Mouse (Mus musculus) forebrain, embryonic 10.5 days (tissue): ENCODE measurements around the gene Abtb2. TPM values are rescaled to one million over a fixed set of nuclear protein-coding genes. Genes with fewer than 3 reads are reported as not detected.

Experiments
- DNase-seq: peaks from one replicate; pipeline ENCODE4 v3.0.0-alpha.2; 2017; ENCODE audit warnings: low spot score; ENCODE audit errors: extremely low spot score
- H3K27ac ChIP-seq: fragments of 300-500 bp; sonication (generic); 2 replicates; pipeline ENCODE4 v1.5.1; 2016; ENCODE audit warnings: mild to moderate bottlenecking
- H3K27me3 ChIP-seq: fragments of 300-500 bp; sonication (generic); 2 replicates; pipeline ENCODE4 v1.6.1; 2016; ENCODE audit warnings: mild to moderate bottlenecking; ENCODE audit not compliant: poor library complexity, severe bottlenecking
- H3K36me3 ChIP-seq: fragments of 300-500 bp; sonication (generic); replicated peaks from 2 replicates; pipeline ENCODE4 v1.6.1; 2016; ENCODE audit warnings: mild to moderate bottlenecking, moderate library complexity
- H3K4me1 ChIP-seq: fragments of 300-500 bp; sonication (generic); 2 replicates; pipeline ENCODE4 v1.6.1; 2016
- H3K4me3 ChIP-seq: fragments of 300-500 bp; sonication (generic); 2 replicates; pipeline ENCODE4 v1.5.1; 2016; ENCODE audit warnings: mild to moderate bottlenecking, moderate library complexity
- H3K9me3 ChIP-seq: fragments of 300-500 bp; sonication (generic); 2 replicates; pipeline ENCODE4 v1.6.1; 2016; ENCODE audit warnings: mild to moderate bottlenecking, moderate library complexity
- WGBS: fragments of 180-500 bp; shearing (Covaris S2); methylation state at CpG from one replicate; pipeline ENCODE4 v1.1.7; 2016; 5-methylcytosine and 5-hydroxymethylcytosine counted together
- polyA plus RNA-seq: library from polyadenylated mRNA; unstranded; fragments of >200 nt; fragmentation: Nextera tagmentation; extraction: Ambion mirVana; gene quantifications from 2 replicates; pipeline ENCODE4 v1.2.1, GENCODE M21; 2016

Gene Abtb2
- polyA plus RNA-seq, 1 experiment from 2014 or later: 11.5 TPM

- H3K4me3 ChIP-seq: no peak overlapping the region
- no peaks in the 10 kb centered on the region for H3K36me3 ChIP-seq
- H3K9me3 ChIP-seq: no peaks in the 10 kb centered on the region
- H3K27ac ChIP-seq: peak overlapping the region; percentile 65
- peaks cover 43% of the 10 kb centered on the region for H3K4me1 ChIP-seq
- no peaks in the 10 kb centered on the region; the same call in none of the 2 replicates for H3K27me3 ChIP-seq
- WGBS: 77% methylated on average over 7 of the region's 7 CpGs
- DNase-seq: no peak
Measured at GRCm38 (mm10) chr2:103677614-103678369, 111.7 kb downstream of the Abtb2 start.

GRCm38 (mm10) chr2:103678433-103678832, 112.3 kb downstream of the Abtb2 start:
- WGBS: 87% methylated on average over 6 of the region's 6 CpGs
- no peak overlapping the region for H3K4me3 ChIP-seq
- H3K9me3 ChIP-seq: no peaks in the 10 kb centered on the region
- peaks cover 48% of the 10 kb centered on the region for H3K4me1 ChIP-seq
- DNase-seq: no peak
- H3K27me3 ChIP-seq: no peaks in the 10 kb centered on the region; the same call in none of the 2 replicates
- H3K27ac ChIP-seq: peak overlapping the region; percentile 35; the same call in 1 of the 2 replicates
- peaks cover 4% of the 10 kb centered on the region; the same call in 1 of the 2 replicates for H3K36me3 ChIP-seq

GRCm38 (mm10) chr2:103680364-103681110, 114.4 kb downstream of the Abtb2 start:
- DNase-seq: no peak
- H3K27me3 ChIP-seq: no peaks in the 10 kb centered on the region; the same call in 1 of the 2 replicates
- H3K36me3 ChIP-seq: peaks cover 5% of the 10 kb centered on the region; the same call in 1 of the 2 replicates
- 0 out of 2 replicates have a peak overlapping the region, but pooled peaks have one; percentile 11 for H3K27ac ChIP-seq
- 78% methylated on average over 9 of the region's 9 CpGs for WGBS
- H3K4me1 ChIP-seq: peaks cover 60% of the 10 kb centered on the region
- H3K4me3 ChIP-seq: no peak overlapping the region
- no peaks in the 10 kb centered on the region for H3K9me3 ChIP-seq

- no peak for DNase-seq
- Histone ChIP-seq H3K4me3 (no peak overlapping the region), H3K36me3 (peaks cover 5% of the 10 kb centered on the region; the same call in 1 of the 2 replicates), H3K4me1 (peaks cover 61% of the 10 kb centered on the region), H3K27me3 (no peaks in the 10 kb centered on the region; the same call in 1 of the 2 replicates), H3K27ac (0 out of 2 replicates have a peak overlapping the region, but pooled peaks have one; percentile 11), H3K9me3 (no peaks in the 10 kb centered on the region)
- WGBS: 91% methylated on average over 5 of the region's 5 CpGs
Measured at GRCm38 (mm10) chr2:103681149-103681548, 115.0 kb downstream of the Abtb2 start.

DNA sequence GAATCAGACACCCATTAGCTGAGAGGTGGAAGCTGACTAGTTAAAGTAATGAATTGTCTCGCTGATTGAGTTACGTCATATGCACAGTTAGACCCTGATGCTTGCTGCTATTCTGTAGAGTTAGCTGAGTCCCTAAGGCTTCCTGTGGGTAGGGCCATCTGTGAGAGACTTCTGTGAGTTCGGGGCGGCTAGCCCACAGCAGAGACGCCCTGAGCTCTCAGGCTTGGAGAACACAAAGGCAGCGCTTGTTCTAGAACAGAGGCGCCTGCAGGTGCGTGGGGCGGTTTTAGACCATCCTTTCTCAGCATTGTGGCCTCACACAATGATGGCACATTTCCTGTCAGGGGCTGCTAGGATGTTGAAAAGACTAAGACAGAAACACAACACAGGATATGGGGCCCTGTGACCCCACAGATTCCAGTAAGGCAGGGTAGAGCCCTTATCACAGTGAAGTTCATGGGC, 116.2 kb downstream of the Abtb2 start:
- Histone ChIP-seq H3K9me3 (no peaks in the 10 kb centered on the region), H3K36me3 (peaks cover 5% of the 10 kb centered on the region; the same call in 1 of the 2 replicates), H3K4me1 (peaks cover 53% of the 10 kb centered on the region), H3K27me3 (no peaks in the 10 kb centered on the region; the same call in 1 of the 2 replicates), H3K4me3 (no peak overlapping the region), H3K27ac (0 out of 2 replicates have a peak overlapping the region, but pooled peaks have one; percentile 31)
- 82% methylated on average over 9 of the region's 9 CpGs for WGBS
- DNase-seq: no peak

GRCm38 (mm10) chr2:103682927-103683442, 116.9 kb downstream of the Abtb2 start:
- H3K9me3 ChIP-seq: no peaks in the 10 kb centered on the region
- H3K4me3 ChIP-seq: no peak overlapping the region
- H3K27ac ChIP-seq: 0 out of 2 replicates have a peak overlapping the region, but pooled peaks have one; percentile 31
- WGBS: 84% methylated on average over 9 of the region's 9 CpGs
- no peak for DNase-seq
- H3K4me1 ChIP-seq: peaks cover 46% of the 10 kb centered on the region
- H3K27me3 ChIP-seq: no peaks in the 10 kb centered on the region; the same call in 1 of the 2 replicates
- H3K36me3 ChIP-seq: peaks cover 5% of the 10 kb centered on the region; the same call in 1 of the 2 replicates

- no peak for DNase-seq
- no peak overlapping the region for H3K4me3 ChIP-seq
- peaks cover 5% of the 10 kb centered on the region; the same call in 1 of the 2 replicates for H3K36me3 ChIP-seq
- 94% methylated on average over 2 of the region's 2 CpGs for WGBS
- H3K27me3 ChIP-seq: no peaks in the 10 kb centered on the region
- no peaks in the 10 kb centered on the region for H3K9me3 ChIP-seq
- H3K27ac ChIP-seq: no peak overlapping the region
- H3K4me1 ChIP-seq: peaks cover 39% of the 10 kb centered on the region
Measured at GRCm38 (mm10) chr2:103684431-103684830, 118.3 kb downstream of the Abtb2 start.

DNA sequence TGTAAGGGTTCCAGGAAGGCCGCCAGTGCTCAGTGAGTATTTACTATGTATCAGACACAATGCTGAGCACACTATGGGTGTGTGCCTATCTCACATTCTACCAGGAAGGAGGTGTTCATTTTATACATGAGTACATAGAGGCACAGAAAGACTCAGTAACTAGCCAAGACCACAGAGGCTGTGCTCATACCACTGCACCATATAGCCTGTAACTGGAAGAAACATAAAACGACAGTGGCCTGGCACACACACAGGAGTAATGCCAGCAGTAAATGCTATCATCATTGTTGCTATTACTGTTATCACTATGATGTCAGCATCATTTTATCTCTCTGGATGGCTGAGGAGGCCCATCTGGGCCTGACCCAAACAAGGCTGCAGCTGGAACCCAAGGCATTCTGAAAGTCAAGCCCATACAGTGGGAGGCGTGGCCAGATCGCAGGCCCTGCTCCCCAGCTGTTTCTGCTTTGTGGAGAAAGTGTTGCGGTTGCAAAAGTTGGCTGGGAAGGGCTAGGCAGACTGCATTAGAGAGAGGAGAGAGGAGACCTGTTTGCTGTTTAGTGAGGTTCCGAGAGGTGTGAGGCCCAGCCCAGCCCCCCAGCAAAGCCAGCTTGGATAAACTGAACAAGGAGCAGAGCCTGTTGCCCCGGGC, 118.9 kb downstream of the Abtb2 start:
- peak overlapping the region; percentile 22; the same call in 1 of the 2 replicates for H3K27ac ChIP-seq
- no peaks in the 10 kb centered on the region for H3K9me3 ChIP-seq
- peaks cover 5% of the 10 kb centered on the region; the same call in 1 of the 2 replicates for H3K36me3 ChIP-seq
- H3K4me1 ChIP-seq: peaks cover 42% of the 10 kb centered on the region
- no peaks in the 10 kb centered on the region for H3K27me3 ChIP-seq
- DNase-seq: no peak
- WGBS: 73% methylated on average over 7 of the region's 7 CpGs
- H3K4me3 ChIP-seq: no peak overlapping the region

GRCm38 (mm10) chr2:103685581-103685980, 119.5 kb downstream of the Abtb2 start:
- Histone ChIP-seq H3K27ac (peak overlapping the region; percentile 22; the same call in 1 of the 2 replicates), H3K9me3 (no peaks in the 10 kb centered on the region), H3K4me1 (peaks cover 47% of the 10 kb centered on the region), H3K36me3 (peaks cover 5% of the 10 kb centered on the region; the same call in 1 of the 2 replicates), H3K4me3 (no peak overlapping the region), H3K27me3 (no peaks in the 10 kb centered on the region)
- 87% methylated on average over 4 of the region's 4 CpGs for WGBS
- DNase-seq: no peak

DNA sequence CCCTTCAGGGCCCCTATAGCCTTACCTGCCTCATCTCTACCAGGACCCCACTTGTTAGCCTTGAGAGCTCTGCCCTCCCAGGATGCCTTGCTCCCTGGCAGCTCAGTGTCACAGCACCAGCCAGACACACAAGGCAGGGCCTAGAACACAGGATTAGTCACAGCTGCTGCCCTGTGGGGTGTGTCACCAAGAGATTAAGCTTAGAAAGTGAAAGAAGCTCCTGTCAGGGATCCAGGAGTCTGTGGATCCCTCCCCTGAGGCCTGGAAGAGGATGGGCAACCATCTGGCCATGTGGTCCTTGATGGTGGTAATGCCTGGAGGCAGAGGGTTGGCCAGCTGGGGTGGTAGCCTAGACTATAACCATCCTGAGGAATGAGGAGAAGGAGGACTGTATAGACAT, 121.0 kb downstream of the Abtb2 start:
- Histone ChIP-seq H3K9me3 (no peaks in the 10 kb centered on the region), H3K4me3 (no peak overlapping the region), H3K27me3 (no peaks in the 10 kb centered on the region), H3K27ac (no peak overlapping the region), H3K36me3 (peaks cover 5% of the 10 kb centered on the region; the same call in 1 of the 2 replicates), H3K4me1 (peaks cover 46% of the 10 kb centered on the region)
- DNase-seq: no peak

GRCm38 (mm10) chr2:103687888-103688287, 121.8 kb downstream of the Abtb2 start:
- no peaks in the 10 kb centered on the region for H3K27me3 ChIP-seq
- H3K27ac ChIP-seq: no peak overlapping the region
- DNase-seq: no peak
- H3K36me3 ChIP-seq: peaks cover 5% of the 10 kb centered on the region; the same call in 1 of the 2 replicates
- no peaks in the 10 kb centered on the region for H3K9me3 ChIP-seq
- no peak overlapping the region for H3K4me3 ChIP-seq
- H3K4me1 ChIP-seq: peaks cover 38% of the 10 kb centered on the region

DNA sequence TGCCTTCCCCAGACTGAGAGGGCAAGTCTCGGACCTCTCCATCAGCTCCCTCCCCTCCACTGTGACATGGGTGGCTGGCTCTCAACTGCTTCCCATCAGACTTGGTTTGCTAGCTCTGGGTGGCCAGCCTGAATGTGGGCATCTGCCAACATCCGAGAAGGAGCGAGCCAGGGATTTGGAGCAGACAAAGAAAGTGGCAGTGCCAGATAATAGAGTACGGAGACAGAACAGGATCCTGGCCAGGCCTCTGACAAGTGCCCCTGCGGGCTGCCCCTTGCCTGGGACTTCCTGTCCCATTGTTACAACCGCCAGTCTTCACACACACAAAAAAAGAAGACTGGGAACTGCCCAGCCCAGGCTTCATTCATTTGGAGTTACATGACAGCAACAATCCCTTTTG, 124.3 kb downstream of the Abtb2 start:
- Histone ChIP-seq H3K9me3 (no peaks in the 10 kb centered on the region), H3K27ac (peak overlapping the region; percentile 75), H3K36me3 (no peaks in the 10 kb centered on the region), H3K27me3 (no peaks in the 10 kb centered on the region), H3K4me3 (no peak overlapping the region), H3K4me1 (peaks cover 27% of the 10 kb centered on the region)
- DNase-seq: no peak
- WGBS: 24% methylated on average over 6 of the region's 6 CpGs
